Mouse (Mus musculus) B cell, adult 67 days (primary cell): ENCODE data around the gene Nhlh1. TPM values are rescaled to one million over a fixed set of nuclear protein-coding genes. Genes with fewer than 3 reads are reported as not detected.

Experiments
- total RNA-seq, 2 experiments: library from RNA; stranded (reverse); gene quantifications; 4 replicates each; pipeline ENCODE4 v1.2.4; 2023

The Nhlh1 gene
- not detected for total RNA-seq

DNA sequence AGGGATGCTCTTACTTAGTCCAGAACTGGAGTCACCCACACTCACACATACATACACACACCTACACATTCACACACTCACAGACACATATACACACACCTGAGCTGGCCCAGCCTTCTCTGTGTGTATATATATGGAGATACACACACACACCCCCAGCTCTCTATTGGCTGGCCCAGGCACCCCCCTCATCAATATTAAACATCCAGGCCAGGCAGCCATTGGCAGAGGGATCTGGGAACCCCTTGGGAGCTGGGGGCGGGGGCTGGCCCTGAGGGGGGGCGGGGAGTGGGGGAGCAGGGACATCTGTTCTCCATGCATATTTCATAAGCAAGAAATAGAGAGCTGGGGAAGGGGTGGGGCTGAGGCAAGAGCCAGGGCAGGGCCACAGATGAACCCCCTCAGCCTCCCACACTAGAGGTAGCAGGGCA lies at the start of gene Nhlh1:
Nhlh1 (minus strand) TSS at position 83 of the 431 bp plus-strand sequence.

DNA sequence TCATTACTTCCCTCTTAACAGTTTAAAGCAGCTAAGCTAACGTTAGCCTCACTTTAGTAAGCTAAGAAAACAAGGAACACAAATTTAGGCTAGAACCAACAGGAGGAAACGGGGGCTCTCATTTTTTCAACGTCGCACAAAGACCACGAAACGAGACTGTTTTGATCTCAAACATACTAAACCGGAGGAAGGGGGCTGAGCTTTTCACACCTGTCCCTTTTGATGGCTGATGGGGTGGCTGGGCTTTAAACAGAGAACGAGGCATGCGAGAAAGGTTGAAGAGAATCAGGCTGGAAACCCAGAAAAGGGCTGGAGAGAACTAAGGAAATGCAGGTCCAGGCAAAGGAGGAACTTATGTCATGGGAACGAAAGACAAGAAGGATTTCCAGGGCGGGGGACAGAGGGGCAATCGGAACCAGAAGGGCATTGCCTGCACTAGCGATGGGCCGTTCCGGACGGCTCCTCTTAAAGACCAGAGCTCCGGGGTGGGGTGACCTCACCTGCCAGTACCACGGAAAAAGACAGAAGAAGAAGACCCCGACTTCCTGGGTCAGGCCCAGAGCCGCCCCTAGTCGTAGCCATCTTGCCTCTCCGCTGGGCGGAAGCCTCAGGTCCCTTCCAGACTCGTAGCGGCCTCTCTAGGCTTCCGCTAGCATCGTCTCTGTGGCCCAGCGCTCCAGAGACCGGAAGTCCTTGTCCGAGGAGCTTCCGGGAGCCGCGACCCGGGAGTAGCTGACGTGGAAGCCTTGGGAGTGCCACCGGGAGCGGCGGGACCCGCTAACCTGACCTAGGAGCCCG lies 24.9 kb upstream of the Nhlh1 start, which contains the start of the genes Copa and Ncstn:
Copa (plus strand) TSS at position 429 of the 798 bp plus-strand sequence.
Ncstn (minus strand) TSS at position 695 of the 798 bp plus-strand sequence.

DNA sequence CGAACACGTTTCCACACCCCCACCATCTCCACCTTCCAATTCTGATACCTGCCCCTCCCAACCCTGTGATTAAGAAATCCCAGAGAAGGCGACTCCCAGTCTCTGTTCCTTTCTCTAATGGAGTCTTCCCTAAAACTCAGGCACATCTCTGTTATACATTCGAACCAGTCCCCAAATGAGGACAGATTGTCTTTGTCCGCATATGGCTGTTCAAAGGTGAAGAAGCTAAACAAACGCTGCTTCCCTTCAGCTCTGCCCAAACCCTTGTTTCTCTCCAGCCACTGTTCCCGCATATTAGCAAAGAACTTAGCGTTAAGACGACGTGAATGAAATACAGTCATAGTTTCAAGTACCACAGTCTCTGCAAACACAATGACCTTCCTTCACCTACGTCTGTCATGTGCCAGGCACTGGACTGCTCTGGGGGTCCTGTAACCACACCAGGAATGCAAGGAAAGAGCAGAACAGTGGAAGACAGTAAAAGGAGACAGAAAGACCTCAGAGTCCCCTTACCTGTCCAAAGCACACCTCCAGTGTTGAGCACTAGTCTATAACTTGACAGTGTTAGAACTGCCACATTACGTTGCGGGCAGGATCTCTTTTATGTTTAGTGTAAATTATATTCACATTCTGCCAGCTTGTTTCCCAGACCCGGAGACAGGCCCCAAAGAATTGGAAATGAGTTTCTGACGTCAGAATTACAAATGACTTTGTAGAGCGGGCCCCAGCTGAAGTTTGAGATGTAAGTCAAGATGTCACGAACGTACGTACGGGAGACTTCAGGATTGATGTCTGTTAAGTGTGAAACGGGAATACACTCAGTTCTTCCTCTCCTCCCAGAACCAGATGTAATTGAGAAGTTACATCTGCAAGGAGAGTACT lies 28.7 kb downstream of the Nhlh1 start, which contains the start of gene Vangl2:
Vangl2 (minus strand) TSS at position 51 of the 882 bp plus-strand sequence.

Other genes starting within 250 kb of the Nhlh1 start
- gene Cd84, start 217.9 kb downstream of the Nhlh1 start, total RNA-seq, result 100 to 1,000 TPM; 123 to 130 TPM
- gene Gm10521, start 161.9 kb downstream of the Nhlh1 start, total RNA-seq, result 10 to 100 TPM; 19.4 to 26.8 TPM
- gene Slamf6, start 140.1 kb downstream of the Nhlh1 start, total RNA-seq, result 100 to 1,000 TPM; 206 to 214 TPM
- gene Vangl2, start 29.1 kb downstream of the Nhlh1 start, total RNA-seq, result 10 to 100 TPM in 1 of 2 experiments, 1 to 10 TPM in 1; 7.7 to 10.8 TPM
- 100 to 1,000 TPM; 159 to 165 TPM for gene Copa, start 25.0 kb upstream of the Nhlh1 start, total RNA-seq
- gene Ncstn, start 25.2 kb upstream of the Nhlh1 start, total RNA-seq, result 100 to 1,000 TPM; 102 to 113 TPM
- gene Pex19, start 69.2 kb upstream of the Nhlh1 start, total RNA-seq, result 10 to 100 TPM; 55.2 to 59.4 TPM
- 100 to 1,000 TPM; 118 to 123 TPM for gene Dcaf8, start 90.5 kb upstream of the Nhlh1 start, total RNA-seq
- 10 to 100 TPM; 22.0 to 22.5 TPM for gene Pea15a, start 149.2 kb upstream of the Nhlh1 start, total RNA-seq
- not detected for gene Casq1, start 162.3 kb upstream of the Nhlh1 start, total RNA-seq
- not detected for gene Atp1a4, start 200.8 kb upstream of the Nhlh1 start, total RNA-seq
- gene Igsf8, start 204.1 kb upstream of the Nhlh1 start, total RNA-seq, result 10 to 100 TPM; 25.3 to 31.9 TPM
- gene Atp1a2, start 240.5 kb upstream of the Nhlh1 start, total RNA-seq, result not detected